Mouse (Mus musculus) limb, embryonic 12.5 days (tissue): ENCODE measurements around the gene Sfn. TPM values are rescaled to one million over a fixed set of nuclear protein-coding genes. Genes with fewer than 3 reads are reported as not detected.
A peak's percentile ranks its signal among the peaks of the same experiment; 100 is the strongest.

Experiments used
- ATAC-seq: fragments of 200-750 bp; cut with Nextera tagmentation; 2 replicates; pipeline ENCODE4 v1.8.0; 2017; ENCODE audit warnings: low read depth, moderate TSS enrichment; ENCODE audit not compliant: insufficient number of reproducible peaks, insufficient read depth, low FRiP score, low TSS enrichment
- H3K27ac ChIP-seq: fragments of 300-500 bp; sonication (generic); 2 replicates; pipeline ENCODE4 v1.5.1; 2016; ENCODE audit warnings: mild to moderate bottlenecking, moderate library complexity
- H3K27me3 ChIP-seq: fragments of 300-500 bp; sonication (generic); 2 replicates; pipeline ENCODE4 v1.6.1; 2016; ENCODE audit warnings: mild to moderate bottlenecking, moderate library complexity
- H3K36me3 ChIP-seq: fragments of 300-500 bp; sonication (generic); 2 replicates; pipeline ENCODE4 v1.6.1; 2016; ENCODE audit warnings: mild to moderate bottlenecking, moderate library complexity
- H3K4me1 ChIP-seq: fragments of 300-500 bp; sonication (generic); replicated peaks from 2 replicates; pipeline ENCODE4 v1.6.1; 2016
- H3K4me2 ChIP-seq: fragments of 300-500 bp; sonication (generic); 2 replicates; pipeline ENCODE4 v1.6.1; 2016; ENCODE audit warnings: mild to moderate bottlenecking, moderate library complexity
- H3K4me3 ChIP-seq: fragments of 300-500 bp; sonication (generic); replicated peaks from 2 replicates; pipeline ENCODE4 v1.5.1; 2016; ENCODE audit warnings: mild to moderate bottlenecking
- H3K9ac ChIP-seq: fragments of 300-500 bp; sonication (generic); replicated peaks from 2 replicates; pipeline ENCODE4 v1.6.1; 2016; ENCODE audit warnings: mild to moderate bottlenecking, moderate library complexity
- H3K9me3 ChIP-seq: fragments of 300-500 bp; sonication (generic); 2 replicates; pipeline ENCODE4 v1.6.1; 2016; ENCODE audit warnings: mild to moderate bottlenecking, moderate library complexity
- WGBS: fragments of 180-500 bp; shearing (Covaris S2); methylation state at CpG from one replicate; pipeline ENCODE4 v1.1.7; 2016; 5-methylcytosine and 5-hydroxymethylcytosine counted together
- polyA plus RNA-seq: library from polyadenylated mRNA; unstranded; fragments of >200 nt; fragmentation: Nextera tagmentation; extraction: Ambion mirVana; gene quantifications from 2 replicates; pipeline ENCODE4 v1.2.1, GENCODE M21; 2016

Gene Sfn
- polyA plus RNA-seq, 1 experiment from 2014 or later, result 37.2 TPM

- no peak overlapping the region for H3K27ac ChIP-seq
- 83% methylated on average over 7 of the region's 7 CpGs for WGBS
- no peak for ATAC-seq
- H3K27me3 ChIP-seq, result peaks cover 40% of the 10 kb centered on the region
- no peaks in the 10 kb centered on the region for H3K9me3 ChIP-seq
- H3K36me3 ChIP-seq, result peaks cover 60% of the 10 kb centered on the region
- peaks cover 15% of the 10 kb centered on the region for H3K4me1 ChIP-seq
- no peak overlapping the region for H3K9ac ChIP-seq
- H3K4me3 ChIP-seq, result no peak overlapping the region
- H3K4me2 ChIP-seq, result no peak overlapping the region
Measured at GRCm38 (mm10) chr4:133604175-133604574, 2.2 kb upstream of the Sfn start.

- Histone ChIP-seq H3K27me3 (peaks cover 51% of the 10 kb centered on the region), H3K9ac (no peak overlapping the region; the same call in 1 of the 2 replicates), H3K27ac (no peak overlapping the region), H3K36me3 (peaks cover 48% of the 10 kb centered on the region), H3K4me2 (no peak overlapping the region), H3K4me3 (no peak overlapping the region), H3K4me1 (peaks cover 19% of the 10 kb centered on the region), H3K9me3 (no peaks in the 10 kb centered on the region)
- WGBS, result 90% methylated on average over 5 of the region's 5 CpGs
- ATAC-seq, result no peak
Measured at GRCm38 (mm10) chr4:133603056-133603455, 1.1 kb upstream of the Sfn start.

GRCm38 (mm10) chr4:133600306-133600705 is 1.7 kb downstream of the Sfn start:
- Histone ChIP-seq H3K27ac (no peak overlapping the region), H3K4me2 (peak overlapping the region; percentile 69), H3K4me1 (peaks cover 19% of the 10 kb centered on the region), H3K9me3 (no peaks in the 10 kb centered on the region), H3K9ac (peak overlapping the region; percentile 53), H3K4me3 (peak overlapping the region; percentile 49), H3K36me3 (peaks cover 21% of the 10 kb centered on the region), H3K27me3 (peaks cover 51% of the 10 kb centered on the region)
- ATAC-seq, result no peak
- WGBS, result 12% methylated on average over 9 of the region's 9 CpGs

- 0 out of 2 replicates have a peak overlapping the region, but pooled peaks have one; percentile 13 for H3K27ac ChIP-seq
- peaks cover 19% of the 10 kb centered on the region for H3K4me1 ChIP-seq
- H3K4me3 ChIP-seq, result peak overlapping the region; percentile 49
- ATAC-seq, result peak; percentile 91
- H3K36me3 ChIP-seq, result peaks cover 14% of the 10 kb centered on the region; the same call in 1 of the 2 replicates
- peaks cover 51% of the 10 kb centered on the region for H3K27me3 ChIP-seq
- peak overlapping the region; percentile 69 for H3K4me2 ChIP-seq
- under 1% methylated on average over 50 of the region's 50 CpGs for WGBS
- H3K9ac ChIP-seq, result peak overlapping the region; percentile 53
- no peaks in the 10 kb centered on the region for H3K9me3 ChIP-seq
Measured at GRCm38 (mm10) chr4:133599571-133600073, 2.3 kb downstream of the Sfn start.

- no peak for ATAC-seq
- Histone ChIP-seq H3K9ac (peak overlapping the region; percentile 53), H3K36me3 (peaks cover 12% of the 10 kb centered on the region; the same call in 1 of the 2 replicates), H3K4me1 (peaks cover 19% of the 10 kb centered on the region), H3K4me3 (peak overlapping the region; percentile 49), H3K4me2 (peak overlapping the region; percentile 69), H3K9me3 (no peaks in the 10 kb centered on the region), H3K27ac (0 out of 2 replicates have a peak overlapping the region, but pooled peaks have one; percentile 17), H3K27me3 (peaks cover 51% of the 10 kb centered on the region)
- 19% methylated on average over 7 of the region's 7 CpGs for WGBS
Measured at GRCm38 (mm10) chr4:133599116-133599515, 2.9 kb downstream of the Sfn start.

- Histone ChIP-seq H3K4me1 (peaks cover 19% of the 10 kb centered on the region), H3K36me3 (peaks cover 8% of the 10 kb centered on the region; the same call in 1 of the 2 replicates), H3K27ac (no peak overlapping the region), H3K27me3 (peaks cover 51% of the 10 kb centered on the region), H3K4me2 (peak overlapping the region; percentile 69; the same call in 1 of the 2 replicates), H3K4me3 (peak overlapping the region; percentile 49; the same call in 1 of the 2 replicates), H3K9me3 (no peaks in the 10 kb centered on the region), H3K9ac (no peak overlapping the region)
- 34% methylated on average over 4 of the region's 4 CpGs for WGBS
- no peak for ATAC-seq
Measured at GRCm38 (mm10) chr4:133598616-133599015, 3.4 kb downstream of the Sfn start.

GRCm38 (mm10) chr4:133596084-133596483 is 5.9 kb downstream of the Sfn start:
- Histone ChIP-seq H3K9me3 (no peaks in the 10 kb centered on the region), H3K36me3 (peaks cover 17% of the 10 kb centered on the region), H3K4me1 (peaks cover 10% of the 10 kb centered on the region), H3K27me3 (peaks cover 25% of the 10 kb centered on the region), H3K27ac (no peak overlapping the region), H3K4me2 (no peak overlapping the region), H3K9ac (no peak overlapping the region), H3K4me3 (no peak overlapping the region)
- WGBS, result 80% methylated on average over 6 of the region's 6 CpGs
- ATAC-seq, result no peak

- peaks cover 23% of the 10 kb centered on the region for H3K36me3 ChIP-seq
- no peak for ATAC-seq
- H3K27me3 ChIP-seq, result peaks cover 21% of the 10 kb centered on the region
- H3K9me3 ChIP-seq, result no peaks in the 10 kb centered on the region
- H3K4me1 ChIP-seq, result peaks cover 10% of the 10 kb centered on the region
- no peak overlapping the region for H3K4me2 ChIP-seq
- WGBS, result 51% methylated on average over 7 of the region's 7 CpGs
- H3K27ac ChIP-seq, result 0 out of 2 replicates have a peak overlapping the region, but pooled peaks have one; percentile 50
- H3K9ac ChIP-seq, result no peak overlapping the region
- H3K4me3 ChIP-seq, result no peak overlapping the region
Measured at GRCm38 (mm10) chr4:133595538-133595937, 6.4 kb downstream of the Sfn start.

GRCm38 (mm10) chr4:133592570-133592969 is 9.4 kb downstream of the Sfn start:
- Histone ChIP-seq H3K9ac (no peak overlapping the region), H3K27me3 (no peaks in the 10 kb centered on the region), H3K4me2 (no peak overlapping the region), H3K4me1 (no peaks in the 10 kb centered on the region), H3K27ac (no peak overlapping the region), H3K36me3 (peaks cover 53% of the 10 kb centered on the region), H3K4me3 (no peak overlapping the region), H3K9me3 (no peaks in the 10 kb centered on the region)
- 32% methylated on average over 7 of the region's 7 CpGs for WGBS
- ATAC-seq, result no peak

GRCm38 (mm10) chr4:133584059-133584951 is 17.7 kb downstream of the Sfn start, which contains the start of gene Gpn2:
Gpn2 (plus strand) TSS chr4:133584362.
- H3K9me3 ChIP-seq, result no peaks in the 10 kb centered on the region
- H3K27ac ChIP-seq, result peak within 1 kb of the TSS; percentile 80
- ATAC-seq, result peak; percentile 79
- H3K9ac ChIP-seq, result peak within 1 kb of the TSS; percentile 81
- peaks cover 69% of the 10 kb centered on the region for H3K36me3 ChIP-seq
- WGBS, result 3% methylated on average over 65 of the region's 65 CpGs
- H3K27me3 ChIP-seq, result no peaks in the 10 kb centered on the region
- peaks cover 15% of the 10 kb centered on the region for H3K4me1 ChIP-seq
- H3K4me2 ChIP-seq, result peak within 1 kb of the TSS; percentile 100
- peak within 1 kb of the TSS; percentile 97 for H3K4me3 ChIP-seq

- Histone ChIP-seq H3K9me3 (no peaks in the 10 kb centered on the region), H3K9ac (peak overlapping the region; percentile 81), H3K36me3 (peaks cover 69% of the 10 kb centered on the region), H3K4me1 (peaks cover 15% of the 10 kb centered on the region), H3K27me3 (no peaks in the 10 kb centered on the region), H3K27ac (peak overlapping the region; percentile 80), H3K4me2 (peak overlapping the region; percentile 100), H3K4me3 (peak overlapping the region; percentile 97)
- 66% methylated on average over 6 of the region's 6 CpGs for WGBS
- ATAC-seq, result no peak
Measured at GRCm38 (mm10) chr4:133583690-133584058, 18.3 kb downstream of the Sfn start.
